Mouse (Mus musculus): ENCODE results near the gene Gart. TPM values are rescaled to one million over a fixed set of nuclear protein-coding genes. Genes with fewer than 3 reads are reported as not detected.

The Gart gene
- total RNA-seq (2023), result 10 to 100 TPM; 51.8 to 62.0 TPM

DNA sequence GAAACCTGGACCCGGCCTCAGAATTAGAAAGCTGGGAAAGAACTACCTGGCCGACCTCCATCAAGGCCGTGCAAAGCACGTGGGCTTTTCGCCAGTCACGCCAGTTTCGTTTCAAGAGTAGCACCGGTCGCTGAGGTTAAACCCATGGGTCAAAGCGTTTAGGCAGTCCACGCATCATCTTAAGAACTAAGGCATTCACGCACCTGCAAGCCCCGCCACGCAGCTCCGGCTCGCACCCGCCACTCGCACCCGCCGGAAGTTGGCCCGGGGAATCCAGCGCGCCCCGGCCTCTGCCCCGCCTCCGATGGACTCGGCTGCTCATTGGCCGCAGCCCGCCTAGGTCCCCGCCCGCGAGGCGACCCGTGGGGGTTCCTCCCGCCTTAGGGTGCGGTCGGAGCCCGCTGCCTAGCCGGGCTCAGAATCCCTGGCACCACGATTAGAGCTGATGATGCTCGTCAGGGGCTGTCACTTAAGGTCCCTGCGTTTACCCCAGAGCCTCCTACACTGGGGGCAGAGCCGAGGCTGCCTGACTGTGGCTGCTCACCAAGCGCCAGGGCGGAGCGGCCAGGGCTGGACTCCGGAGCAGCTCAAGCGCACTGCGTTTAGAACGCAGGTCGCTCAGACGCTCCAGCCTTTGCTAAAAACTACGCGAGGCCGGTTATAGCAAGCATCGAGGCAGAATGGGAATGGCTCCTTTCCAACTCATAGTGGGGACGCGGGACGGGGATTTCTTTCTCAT lies at the start of gene Gart:
Gart (minus strand) TSS at position 272 of the 739 bp plus-strand sequence.

DNA sequence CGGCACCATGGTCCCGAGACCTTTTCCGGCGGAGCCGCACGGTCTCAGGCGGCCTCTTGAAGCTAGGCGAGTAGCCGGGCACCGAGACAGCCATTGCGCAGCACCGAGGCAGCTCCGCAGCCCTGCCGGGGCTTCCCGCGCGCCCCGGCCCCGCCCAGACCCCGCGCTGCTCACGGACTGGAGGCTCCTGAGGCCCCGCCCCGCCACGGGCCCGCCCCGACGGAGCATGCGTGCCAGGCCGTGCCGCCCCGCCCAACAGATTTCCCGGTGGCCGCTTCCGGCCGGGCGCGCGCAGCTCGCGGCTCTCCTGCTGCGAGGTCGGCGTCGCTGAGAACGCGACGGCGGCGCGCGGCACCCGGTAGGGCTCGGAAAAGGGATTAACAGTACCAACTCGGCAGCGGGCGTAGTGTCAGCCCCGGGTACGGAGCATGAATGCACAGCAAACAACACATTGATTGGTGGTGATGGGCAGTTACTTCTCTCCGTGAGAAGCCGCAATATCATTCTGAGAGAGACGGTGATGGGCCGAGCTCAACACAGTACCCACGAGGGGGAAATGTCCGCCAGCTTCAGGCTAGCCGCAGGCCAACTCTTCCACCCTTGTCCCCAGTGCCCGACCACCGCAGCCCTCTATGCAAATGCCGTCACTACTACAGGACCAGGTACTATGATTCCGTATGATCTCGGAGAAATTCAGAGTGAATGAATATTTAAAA lies 42.0 kb upstream of the Gart start, which contains the start of gene Donson:
Donson (minus strand) TSS at position 152 of the 716 bp plus-strand sequence.

GRCm38 (mm10) chr16:91647461-91648219 lies 888 bp upstream of the Gart start, which contains the start of gene Son:
Son (plus strand) TSS chr16:91647506.

DNA sequence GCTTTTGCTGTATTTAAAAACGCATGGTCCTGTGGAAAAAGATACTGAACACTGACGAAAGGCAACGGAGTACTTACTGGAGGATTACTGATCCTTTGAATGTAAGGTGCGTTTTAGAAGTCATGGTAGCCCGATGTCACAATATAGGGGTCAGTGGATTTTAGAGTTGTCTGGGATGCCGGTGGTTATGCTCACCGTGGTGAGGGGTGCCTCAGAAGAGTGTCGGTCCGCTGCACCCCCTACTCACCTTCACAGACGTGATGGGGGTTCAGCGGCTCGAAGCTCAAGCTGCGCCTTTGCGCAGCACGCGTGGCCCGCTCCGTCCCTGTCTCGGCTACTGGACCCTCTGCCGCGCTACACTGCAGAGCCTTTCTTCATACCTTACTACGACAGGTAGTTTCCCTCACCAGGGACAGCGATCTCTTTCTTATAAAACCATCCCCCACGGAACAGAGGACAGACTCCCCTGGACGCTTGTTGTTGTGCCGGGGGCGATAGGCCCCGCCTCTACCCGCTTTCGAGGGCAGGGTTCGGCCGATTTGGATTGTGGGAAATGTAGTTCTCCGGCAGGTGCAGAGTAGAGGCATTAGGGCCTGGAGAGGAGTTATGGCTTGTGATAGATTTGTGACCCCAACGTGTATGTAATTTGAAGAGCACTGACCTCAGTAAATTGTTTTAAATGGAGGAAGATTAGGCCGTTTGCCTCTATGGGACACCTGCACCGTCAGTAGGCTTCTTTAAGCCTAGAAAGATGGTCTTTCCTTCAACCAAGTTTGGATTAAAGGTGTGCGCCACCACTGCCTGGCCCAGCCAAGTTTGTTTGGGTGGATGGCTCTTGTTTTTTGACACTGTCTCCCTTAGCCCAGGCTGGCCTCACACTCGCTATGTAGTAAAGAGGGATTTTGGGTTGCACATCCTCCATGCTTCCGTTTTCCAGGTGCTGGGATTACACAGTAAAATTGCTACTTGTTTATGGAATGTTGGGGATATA lies 27.9 kb downstream of the Gart start, which contains the start of gene Dnajc28:
Dnajc28 (minus strand) TSS at position 516 of the 991 bp plus-strand sequence.

GRCm38 (mm10) chr16:91597672-91598010 lies 49.1 kb downstream of the Gart start, which contains the start of gene Tmem50b:
Tmem50b (minus strand) TSS chr16:91597800.

Other genes with a start within 250 kb of the Gart start
- 10 to 100 TPM; 70.2 to 79.0 TPM for gene Il10rb, start 240.8 kb downstream of the Gart start, total RNA-seq (2023)
- gene Ifnar1, start 161.7 kb downstream of the Gart start, total RNA-seq (2023), result 10 to 100 TPM; 82.8 to 84.9 TPM
- 10 to 100 TPM; 57.5 to 87.3 TPM for gene Ifngr2, start 99.9 kb downstream of the Gart start, total RNA-seq (2023)
- 10 to 100 TPM; 63.2 to 69.9 TPM for gene Tmem50b, start 49.2 kb downstream of the Gart start, total RNA-seq (2023)
- 1 to 10 TPM; 1.6 to 1.8 TPM for gene Dnajc28, start 27.9 kb downstream of the Gart start, total RNA-seq (2023)
- gene Son, start 554 bp upstream of the Gart start, total RNA-seq (2023), result 100 to 1,000 TPM; 286 to 311 TPM
- 10 to 100 TPM; 17.6 to 32.4 TPM for gene Donson, start 41.8 kb upstream of the Gart start, total RNA-seq (2023)
- 10 to 100 TPM; 30.8 to 30.9 TPM for gene Cryzl1, start 82.0 kb upstream of the Gart start, total RNA-seq (2023)
- gene Itsn1, start 82.3 kb upstream of the Gart start, total RNA-seq (2023), result 10 to 100 TPM; 14.4 to 20.7 TPM

Data from neutrophil, adult 83 days (primary cell).